Mouse (Mus musculus) CD8-positive naive resting alpha-beta T cell, adult 57 days (primary cell): ENCODE results near the gene AU041133. TPM values are rescaled to one million over a fixed set of nuclear protein-coding genes. Genes with fewer than 3 reads are reported as not detected.

Experiments used
- total RNA-seq: library from RNA; stranded (reverse); gene quantifications from one replicate; pipeline ENCODE4 v1.2.4, GENCODE M21; 2023

Gene AU041133
- 8.5 TPM for total RNA-seq

GRCm38 (mm10) chr10:82127850-82128401, at the start of gene AU041133:
Gene AU041133, plus strand, starts transcription at chr10:82128013.

GRCm38 (mm10) chr10:82082728-82083621, 44.8 kb upstream of the AU041133 start, which contains the start of gene BC024063:
Gene BC024063, plus strand, starts transcription at chr10:82083353.

Other genes starting within 250 kb of the AU041133 start
- gene Zfp781, start 197.5 kb upstream of the AU041133 start, total RNA-seq, result 1.3 TPM
- 6.8 TPM for gene Zfp873, start 79.9 kb upstream of the AU041133 start, total RNA-seq
- gene BC024063, start 44.7 kb upstream of the AU041133 start, total RNA-seq, result 8.3 TPM
- gene Zfp938, start 113.3 kb downstream of the AU041133 start, total RNA-seq, result 4.1 TPM
- not detected for gene 4932415D10Rik, start 188.6 kb downstream of the AU041133 start, total RNA-seq
- gene Gm4924, start 226.2 kb downstream of the AU041133 start, total RNA-seq, result 9.0 TPM